Mouse (Mus musculus): ENCODE measurements around the gene Tesk2.

DNA sequence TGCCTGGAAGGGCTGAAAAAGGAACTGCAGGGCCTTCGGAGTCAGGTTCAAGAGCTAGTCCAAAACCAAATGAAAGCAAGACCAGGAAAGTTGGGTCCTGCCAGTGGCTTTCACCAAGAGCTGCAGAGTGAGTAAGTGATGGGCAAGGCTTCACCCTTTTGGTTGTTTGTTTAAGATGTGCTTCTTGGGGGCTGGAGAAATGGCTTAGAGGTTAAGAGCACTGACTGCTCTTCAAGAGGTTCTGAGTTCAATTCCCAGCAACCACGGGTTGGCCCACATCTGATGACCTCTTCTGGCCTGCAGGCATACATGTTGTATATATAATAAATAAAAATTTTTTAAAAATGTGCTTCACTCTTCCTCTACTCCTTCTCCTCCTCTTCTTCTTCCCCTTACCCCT lies 10.6 kb upstream of the Tesk2 start:
- no peak for TF ChIP-seq CTCF (IDR thresholded peaks at IDR 0.05; ENCODE audit: low read depth)
- TF ChIP-seq EP300 (IDR thresholded peaks at IDR 0.05; ENCODE audit: low read depth): no peak

Data from liver, embryonic 14.5 days (tissue).